Mouse (Mus musculus) c-Kit-positive CD71-positive TER-119-negative erythroid progenitor cells, embryonic 14.5 days (primary cell): Measurements from ENCODE around the gene Nek5.

Experiments used
- DNase-seq: peaks from one replicate; pipeline ENCODE4 v3.0.0-alpha.2; 2013; ENCODE audit warnings: low read depth

Nek5 gene

DNA sequence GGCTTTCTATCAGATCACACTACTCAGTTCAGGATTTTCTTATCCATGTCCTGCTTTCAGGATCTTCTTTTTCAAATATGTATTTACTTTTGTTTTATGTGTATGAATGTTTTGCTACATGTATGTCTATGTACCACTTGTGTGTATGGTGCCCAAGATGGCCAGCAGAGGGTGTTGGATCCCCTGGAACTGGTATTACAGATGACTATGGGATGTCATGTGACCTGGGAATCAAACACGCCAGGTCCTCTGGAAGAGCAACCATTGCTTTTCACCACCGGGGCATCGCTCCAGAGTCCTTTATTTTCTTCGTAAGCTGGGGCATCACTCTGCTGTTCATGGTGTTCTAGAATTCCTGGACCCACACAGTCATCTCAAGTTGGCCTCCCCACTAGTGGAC is 35.6 kb downstream of the Nek5 start:
- DNase-seq, result no peak

DNA sequence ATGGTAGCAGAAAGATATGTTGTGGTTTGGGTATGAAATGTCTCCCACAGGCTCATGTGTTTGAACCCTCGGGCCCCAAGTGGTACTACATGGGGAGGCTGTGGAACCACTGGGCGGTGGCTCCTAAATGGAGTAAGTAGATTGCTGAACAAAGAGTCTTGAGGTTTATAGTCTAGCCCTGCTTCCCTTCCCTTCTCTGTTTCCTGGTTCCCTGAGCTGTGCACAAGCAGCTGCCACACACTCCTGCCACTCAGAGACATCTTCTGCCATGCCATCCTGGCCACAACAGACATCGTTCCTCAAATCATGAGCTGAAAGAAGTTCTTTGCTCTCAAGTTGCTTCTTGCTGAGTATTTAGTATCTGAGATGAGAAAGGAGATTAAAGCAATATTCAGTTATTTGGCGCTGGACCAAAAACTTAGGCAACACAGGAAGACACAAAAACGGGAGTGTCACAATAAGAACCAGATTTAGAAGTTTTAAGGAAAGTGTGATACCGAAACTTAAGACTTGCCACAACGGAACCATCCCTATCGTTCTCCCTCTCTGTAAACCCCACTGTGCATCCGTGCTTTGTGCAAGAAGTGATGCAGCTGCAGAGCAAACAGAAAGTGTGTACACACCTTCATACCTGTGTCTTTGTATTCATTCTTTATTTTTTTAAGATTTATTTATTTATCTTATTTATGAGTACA is 45.4 kb downstream of the Nek5 start:
- DNase-seq, result no peak

DNA sequence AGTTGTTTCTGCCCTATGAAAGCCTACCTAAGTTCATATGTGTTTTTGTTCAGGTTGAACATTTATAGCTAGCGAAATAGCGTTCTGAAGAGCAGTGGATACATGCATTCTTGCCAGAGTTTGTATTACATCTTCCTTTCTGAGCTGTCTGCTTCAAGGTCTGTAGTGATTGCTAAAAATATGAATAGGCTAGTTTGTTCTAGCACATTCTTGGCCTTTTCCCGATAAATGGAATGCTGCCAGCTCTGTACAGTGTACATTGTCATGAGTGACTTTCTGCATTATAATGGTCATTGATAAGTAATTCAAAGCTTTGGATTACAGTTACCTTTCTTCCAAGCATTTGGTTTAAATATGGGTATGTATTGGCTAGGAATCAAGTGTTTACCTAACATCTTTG is 63.7 kb downstream of the Nek5 start:
- no peak for DNase-seq

DNA sequence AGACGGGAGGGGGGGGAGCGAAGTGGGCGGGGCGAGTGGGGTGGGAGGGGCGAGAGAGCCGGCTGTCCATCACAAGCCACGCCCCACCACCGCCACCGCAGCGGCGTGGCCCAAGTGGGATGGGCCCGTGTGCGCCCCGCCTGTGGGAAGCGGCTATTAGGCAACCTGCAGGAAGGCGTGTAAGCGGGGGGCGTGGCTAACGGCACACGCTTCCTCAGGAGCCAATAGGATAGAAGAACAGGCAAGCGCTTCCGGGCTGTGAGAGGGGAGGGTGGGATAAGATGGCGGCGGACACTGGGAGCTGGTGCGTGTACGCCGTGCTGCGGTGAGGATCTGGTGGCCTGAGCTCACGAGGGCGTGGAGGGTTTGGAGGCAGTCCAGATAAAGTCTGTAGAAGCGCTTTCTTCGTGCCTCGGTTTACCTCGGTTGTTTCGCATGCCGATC is 64.4 kb downstream of the Nek5 start, which contains the start of gene Alg11:
Alg11 (plus strand) TSS at position 276 of the 444 bp plus-strand sequence.
- peak; percentile 96 for DNase-seq

DNA sequence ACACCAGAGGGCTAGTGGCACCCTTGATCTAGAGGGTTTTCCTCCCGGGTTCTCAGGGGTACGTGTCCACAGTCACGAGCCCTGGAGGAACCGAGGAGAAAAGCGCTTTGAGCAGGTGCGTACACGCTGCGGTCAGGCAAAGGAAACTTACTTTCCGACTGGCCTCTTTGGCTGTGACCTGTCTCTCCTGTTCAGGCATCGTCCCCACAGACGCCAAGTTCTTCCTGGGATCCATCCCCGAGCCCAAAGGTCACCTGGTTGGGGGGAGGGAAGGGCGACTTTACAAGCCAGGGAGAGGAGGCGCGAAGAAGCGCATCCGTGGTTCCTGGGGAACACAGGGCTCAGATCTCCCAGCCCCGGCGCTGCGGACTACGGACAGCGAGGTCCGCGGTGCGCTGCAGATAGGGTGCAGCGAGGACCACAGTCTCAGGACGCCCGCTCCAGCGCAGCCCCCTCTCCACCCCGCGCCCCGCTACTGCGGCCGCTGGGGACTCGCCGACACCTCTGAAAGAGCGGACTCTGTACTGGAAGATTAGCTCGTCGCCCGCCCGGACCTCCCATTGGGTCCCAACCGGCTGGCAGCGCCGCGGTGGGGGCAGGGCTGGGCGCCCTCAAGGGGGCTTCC is 64.9 kb downstream of the Nek5 start, which contains the start of gene Atp7b:
Atp7b (minus strand) TSS at position 485 of the 625 bp plus-strand sequence.
- no peak for DNase-seq

- no peak for DNase-seq
These were observed 65.6 kb downstream of the Nek5 start for GRCm38 (mm10) chr8:22059153-22059738.

DNA sequence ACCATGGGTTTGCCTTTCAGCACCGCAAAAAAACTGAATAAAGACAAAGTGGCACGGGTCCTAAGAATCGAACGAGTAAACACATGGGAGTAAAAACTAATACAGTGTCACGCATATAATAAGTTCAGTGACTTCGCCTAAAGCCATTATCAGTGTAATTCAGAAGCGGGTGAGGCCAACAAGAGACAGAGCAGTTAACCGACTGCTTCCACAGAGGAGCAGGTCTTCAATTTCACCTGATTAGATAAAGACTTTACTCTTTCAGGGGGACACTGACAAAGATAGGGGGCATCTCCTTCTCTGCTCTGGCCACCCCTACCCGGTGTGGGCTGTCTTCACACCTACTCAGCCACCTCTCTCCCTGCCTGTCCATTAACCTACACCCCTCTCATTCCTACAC is 66.5 kb downstream of the Nek5 start:
- no peak for DNase-seq

DNA sequence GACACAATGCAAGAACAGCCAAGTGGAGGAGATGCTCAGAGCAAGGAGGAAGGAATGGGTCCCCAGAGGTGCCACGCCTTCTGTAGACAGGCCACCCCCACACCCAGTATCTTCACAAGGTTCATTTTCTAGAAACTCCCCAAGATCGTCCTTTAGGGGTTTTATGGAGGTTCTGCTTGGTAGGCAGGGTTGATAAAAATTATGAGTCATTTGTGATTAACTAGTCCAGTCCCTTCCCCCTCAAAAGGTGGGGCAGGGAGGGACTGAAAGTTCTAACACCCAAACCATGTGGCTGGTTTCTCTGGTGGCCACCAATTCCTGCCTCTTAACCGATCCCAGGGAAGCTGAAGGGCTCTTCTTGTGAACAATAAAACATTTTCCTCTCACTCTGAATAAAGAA is 68.0 kb downstream of the Nek5 start:
- peak; percentile 69 for DNase-seq

- DNase-seq, result no peak
These were observed 69.4 kb downstream of the Nek5 start for GRCm38 (mm10) chr8:22055492-22055877.

- DNase-seq, result no peak
These were observed 70.0 kb downstream of the Nek5 start for GRCm38 (mm10) chr8:22054674-22055491.

DNA sequence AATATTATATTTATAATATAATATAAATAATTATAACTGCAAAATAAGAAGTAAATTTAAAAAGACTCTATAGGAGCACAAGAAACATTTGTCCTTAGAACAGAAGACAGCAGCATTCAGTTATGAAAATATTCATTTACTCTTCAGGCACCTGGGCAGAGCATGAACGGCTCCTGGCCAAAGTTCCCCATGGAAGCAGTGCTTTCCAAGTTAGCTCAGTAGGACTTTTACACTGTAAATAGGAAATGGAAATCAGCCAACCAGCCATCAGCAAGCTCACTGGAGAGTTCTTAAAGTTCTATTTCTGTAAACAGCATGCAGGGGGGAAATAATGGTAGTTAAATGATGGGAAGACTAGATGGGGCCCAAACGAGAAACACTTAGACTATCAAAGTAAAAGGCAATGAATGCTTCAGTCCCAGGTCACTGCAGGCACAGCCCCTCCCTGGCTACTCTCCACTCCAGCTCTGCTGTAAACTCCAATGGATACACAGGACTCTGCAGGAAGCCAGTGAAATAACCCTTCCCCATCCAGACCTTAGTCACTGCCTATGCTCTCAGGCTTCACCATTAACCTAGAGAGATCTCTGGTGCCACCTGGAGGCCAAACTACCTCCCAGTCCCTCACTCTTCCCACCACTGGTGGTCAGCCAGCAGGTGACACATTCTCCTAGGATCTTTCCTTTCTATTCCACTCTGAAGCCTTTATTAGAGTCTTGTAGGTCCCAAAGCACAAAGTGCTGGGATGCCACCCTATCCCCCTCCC is 77.0 kb downstream of the Nek5 start:
- no peak for DNase-seq

GRCm38 (mm10) chr8:22043706-22044105 is 81.1 kb downstream of the Nek5 start:
- no peak for DNase-seq

GRCm38 (mm10) chr8:22042515-22042914 is 82.3 kb downstream of the Nek5 start:
- DNase-seq, result no peak

- DNase-seq, result no peak
These were observed 84.7 kb downstream of the Nek5 start for GRCm38 (mm10) chr8:22040153-22040509.

GRCm38 (mm10) chr8:22039468-22040152 is 85.2 kb downstream of the Nek5 start:
- no peak for DNase-seq

DNA sequence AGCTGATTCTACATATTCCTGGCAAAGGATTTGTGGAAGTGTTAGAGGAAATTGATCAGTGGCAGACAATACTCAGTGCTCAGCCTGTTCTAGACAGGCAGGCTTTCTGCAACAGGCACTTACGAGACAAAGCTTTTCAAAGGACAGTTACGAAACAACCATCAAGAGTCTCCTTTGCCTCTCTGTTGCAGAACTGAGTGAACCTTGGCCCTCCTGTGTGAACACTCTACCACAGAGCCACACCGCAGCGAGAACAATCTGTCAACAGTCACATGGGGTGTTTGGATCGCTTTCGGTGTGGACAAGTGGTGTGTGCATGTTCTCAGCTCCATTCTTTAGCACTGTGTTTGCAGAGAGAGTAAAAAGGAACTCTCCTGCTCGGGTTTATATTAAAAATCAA is 87.8 kb downstream of the Nek5 start:
- no peak for DNase-seq

- DNase-seq, result no peak
These were observed 88.7 kb downstream of the Nek5 start for GRCm38 (mm10) chr8:22036137-22036536.

- no peak for DNase-seq
These were observed 93.9 kb downstream of the Nek5 start for GRCm38 (mm10) chr8:22030990-22031389.

DNA sequence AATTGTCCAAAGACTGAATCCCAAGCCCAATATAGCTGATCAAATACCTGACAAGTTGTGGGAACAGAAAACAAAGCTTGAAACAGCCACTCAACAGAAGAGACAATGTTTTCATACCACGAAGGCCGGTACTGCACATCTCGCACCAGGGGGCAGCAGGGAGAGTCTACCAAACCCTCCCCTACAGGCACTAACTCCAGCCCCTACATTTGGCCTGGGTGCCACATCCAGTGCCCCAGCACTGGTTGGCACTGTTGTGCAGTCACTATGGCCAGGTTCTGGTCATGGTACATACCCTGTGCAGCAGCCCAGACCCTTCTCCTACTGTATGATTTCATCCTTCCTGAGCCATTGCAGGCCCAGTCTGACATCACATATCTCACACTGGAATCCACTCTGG is 95.9 kb downstream of the Nek5 start:
- DNase-seq, result no peak

GRCm38 (mm10) chr8:22025241-22025640 is 99.6 kb downstream of the Nek5 start:
- DNase-seq, result no peak
